Mouse (Mus musculus): ENCODE results near the gene Krt32.

- TF ChIP-seq CTCF (IDR thresholded peaks at IDR 0.05; ENCODE audit: low read depth) (no peak), EP300 (IDR thresholded peaks at IDR 0.05; ENCODE audit: low read depth) (no peak)
These were observed 48.5 kb upstream of the Krt32 start for GRCm38 (mm10) chr11:100136559-100136958.

Measured in liver, postnatal 0 days (tissue).